Comparison of ENCODE assay signal across 17 mouse cellular contexts in genomic region chr9:118914589-118914988, GRCm38 (mm10). TPM values are rescaled to one million over a fixed set of nuclear protein-coding genes. Genes with fewer than 3 reads are reported as not detected.
DNase-seq lines count a peak whose midpoint lies in the region; ATAC-seq and TF ChIP-seq lines count a peak whose summit lies in the region.
"Had no signal": no experiment of that assay in that cellular context is flagged by ENCODE, and none has a peak within 500 bp of the region (broad histone marks: within the 10 kb centered on the region; RNA-seq: fewer than 3 reads in every experiment).

No protein-coding gene starts in this region.

- WGBS in kidney, embryonic 15.5 days = 33% methylated on average over 8 of the region's 8 CpGs
- 32% methylated on average over 8 of the region's 8 CpGs for WGBS in limb, embryonic 15.5 days
- WGBS in forebrain, embryonic 16.5 days = 28% methylated on average over 8 of the region's 8 CpGs

- ATAC-seq in kidney, embryonic 15.5 days (replicated peaks; ENCODE audit: low FRiP score) = peak; percentile 23; the same call in 1 of the 2 replicates
- ATAC-seq in limb, embryonic 15.5 days (ENCODE audit: insufficient number of reproducible peaks, low FRiP score, low TSS enrichment, low read depth) = no peak
- no peak for ATAC-seq in megakaryocyte progenitor cell, adult 5-6 weeks (replicated peaks; ENCODE audit: poor library complexity)
- no peak for ATAC-seq in forebrain, embryonic 16.5 days
- ATAC-seq: forebrain, postnatal 0 days had no signal

- H3K27me3 ChIP-seq in kidney, embryonic 15.5 days = no peaks in the 10 kb centered on the region
- H3K27me3 ChIP-seq in ES-Bruce4 (ENCODE audit: control insufficient read depth, insufficient read depth, low read length, poor library complexity, severe bottlenecking) = no peaks in the 10 kb centered on the region
- no peaks in the 10 kb centered on the region for H3K27me3 ChIP-seq in limb, embryonic 15.5 days
- no peaks in the 10 kb centered on the region for H3K27me3 ChIP-seq in forebrain, embryonic 16.5 days (replicated peaks; ENCODE audit: control insufficient read depth, insufficient read depth, low read length)
- H3K27me3 ChIP-seq: embryonic facial prominence, embryonic 13.5 days; hindbrain, embryonic 15.5 days had no signal

- H3K9me3 ChIP-seq in kidney, embryonic 15.5 days (replicated peaks) = no peaks in the 10 kb centered on the region
- no peaks in the 10 kb centered on the region for H3K9me3 ChIP-seq in ES-Bruce4 (replicated peaks; ENCODE audit: control insufficient read depth, insufficient read depth, low read length, poor library complexity, severe bottlenecking)
- no peaks in the 10 kb centered on the region for H3K9me3 ChIP-seq in limb, embryonic 15.5 days
- 0 out of 2 replicates have a peak, but pooled peaks cover 2% of the 10 kb centered on the region for H3K9me3 ChIP-seq in forebrain, embryonic 16.5 days (ENCODE audit: control insufficient read depth, low read length)
- H3K9me3 ChIP-seq: embryonic facial prominence, embryonic 13.5 days; hindbrain, embryonic 15.5 days; midbrain, embryonic 12.5 days; neural tube, embryonic 12.5 days had no signal

- no peaks in the 10 kb centered on the region for H3K36me3 ChIP-seq in kidney, embryonic 15.5 days
- H3K36me3 ChIP-seq in ES-Bruce4 (ENCODE audit: control insufficient read depth, insufficient read depth, low read length, poor library complexity, severe bottlenecking) = no peaks in the 10 kb centered on the region
- H3K36me3 ChIP-seq in limb, embryonic 15.5 days = no peaks in the 10 kb centered on the region
- no peaks in the 10 kb centered on the region for H3K36me3 ChIP-seq in forebrain, embryonic 16.5 days (ENCODE audit: control insufficient read depth, insufficient read depth)
- H3K36me3 ChIP-seq: embryonic facial prominence, embryonic 13.5 days; hindbrain, embryonic 15.5 days; midbrain, embryonic 12.5 days; neural tube, embryonic 12.5 days had no signal

- no peak for TF ChIP-seq EP300 in ES-Bruce4 (IDR thresholded peaks at IDR 0.05; ENCODE audit: insufficient read depth, low read depth, low read length)

- H3K4me3 ChIP-seq in kidney, embryonic 15.5 days (replicated peaks) = no peak overlapping the region
- H3K4me3 ChIP-seq in ES-Bruce4 (ENCODE audit: low read depth, low read length) = no peak overlapping the region
- no peak overlapping the region for H3K4me3 ChIP-seq in limb, embryonic 15.5 days
- no peak overlapping the region for H3K4me3 ChIP-seq in forebrain, embryonic 16.5 days (replicated peaks; ENCODE audit: low read length)
- H3K4me3 ChIP-seq: embryonic facial prominence, embryonic 13.5 days; hindbrain, embryonic 15.5 days; midbrain, embryonic 12.5 days; neural tube, embryonic 12.5 days had no signal

- H3K9ac ChIP-seq in kidney, embryonic 15.5 days = no peak overlapping the region
- H3K9ac ChIP-seq in ES-Bruce4 (ENCODE audit: low read depth, poor library complexity, severe bottlenecking) = 0 out of 2 replicates have a peak overlapping the region, but pooled peaks have one; percentile 7
- H3K9ac ChIP-seq in limb, embryonic 15.5 days = no peak overlapping the region
- H3K9ac ChIP-seq in forebrain, embryonic 16.5 days (replicated peaks; ENCODE audit: low read depth, low read length) = no peak overlapping the region
- H3K9ac ChIP-seq: embryonic facial prominence, embryonic 13.5 days; forebrain, postnatal 0 days; hindbrain, embryonic 15.5 days; midbrain, embryonic 12.5 days; neural tube, embryonic 12.5 days had no signal

- peaks cover 11% of the 10 kb centered on the region for H3K4me1 ChIP-seq in kidney, embryonic 15.5 days
- no peaks in the 10 kb centered on the region for H3K4me1 ChIP-seq in ES-Bruce4 (ENCODE audit: control insufficient read depth, insufficient read depth, low read length)
- H3K4me1 ChIP-seq in limb, embryonic 15.5 days = peaks cover 17% of the 10 kb centered on the region
- no peaks in the 10 kb centered on the region; the same call in 1 of the 2 replicates for H3K4me1 ChIP-seq in forebrain, embryonic 16.5 days (replicated peaks; ENCODE audit: control insufficient read depth, insufficient read depth, low read length)
- H3K4me1 ChIP-seq: neural tube, embryonic 12.5 days had no signal

- H3K4me2 ChIP-seq in kidney, embryonic 15.5 days = peak overlapping the region; percentile 24; the same call in 1 of the 2 replicates
- H3K4me2 ChIP-seq in limb, embryonic 15.5 days = no peak overlapping the region
- H3K4me2 ChIP-seq in forebrain, embryonic 16.5 days (ENCODE audit: low read length) = no peak overlapping the region
- H3K4me2 ChIP-seq: embryonic facial prominence, embryonic 13.5 days; hindbrain, embryonic 15.5 days; liver, embryonic 11.5 days; midbrain, embryonic 12.5 days; neural tube, embryonic 12.5 days had no signal

- no peak for TF ChIP-seq CTCF in ES-Bruce4 (IDR thresholded peaks at IDR 0.05; ENCODE audit: low read depth, low read length)
- no peak for TF ChIP-seq CTCF in brain, embryonic 14.5 days (IDR thresholded peaks at IDR 0.05; ENCODE audit: borderline replicate concordance, extremely low read depth, insufficient read depth, insufficient read length)

- no peak for DNase-seq in kidney, postnatal 10 days
- DNase-seq in brain, embryonic 14.5 days (ENCODE audit: low read depth) = peak; percentile 40
- DNase-seq in gastrocnemius, postnatal 10 days = no peak
- DNase-seq: cerebellum, adult 8-10 months; thymus, adult 18-20 months had no signal

- TF ChIP-seq POLR2A in ES-Bruce4 (IDR thresholded peaks at IDR 0.05; ENCODE audit: insufficient read depth, low read length) = no peak
- TF ChIP-seq POLR2A in brain, embryonic 14.5 days (IDR thresholded peaks at IDR 0.05; ENCODE audit: borderline replicate concordance, extremely low read depth, insufficient read depth, insufficient read length, poor library complexity, severe bottlenecking) = no peak

- H3K27ac ChIP-seq in kidney, embryonic 15.5 days = peak overlapping the region; percentile 19; the same call in 1 of the 2 replicates
- no peak overlapping the region for H3K27ac ChIP-seq in ES-Bruce4 (ENCODE audit: insufficient read depth, low read length)
- 0 out of 2 replicates have a peak overlapping the region, but pooled peaks have one; percentile 11 for H3K27ac ChIP-seq in limb, embryonic 15.5 days
- no peak overlapping the region for H3K27ac ChIP-seq in forebrain, embryonic 16.5 days (ENCODE audit: low read length)
- H3K27ac ChIP-seq: embryonic facial prominence, embryonic 13.5 days; hindbrain, embryonic 15.5 days; midbrain, embryonic 12.5 days; neural tube, embryonic 12.5 days had no signal

RNA-seq across cellular contexts. Expression of gene Ctdspl, which starts 11.7 kb away (rescaled TPM):
- 24.9 and 26.2 TPM in 2 replicates for polyA plus RNA-seq in kidney, embryonic 15.5 days (2015; fragmentation: Nextera tagmentation; extraction: Ambion mirVana)
- polyA plus RNA-seq in ES-Bruce4 (2011; ENCODE audit: insufficient read depth, insufficient read length, low read depth, missing spikeins) = 20.2 and 20.5 TPM in 2 replicates
- polyA plus RNA-seq in brain, embryonic 14.5 days (2012; rRNA removed) = 13.8 and 16.0 TPM in 2 replicates
- polyA plus RNA-seq in limb, embryonic 15.5 days (2015; fragmentation: Nextera tagmentation; extraction: Ambion mirVana) = 17.0 and 19.2 TPM in 2 replicates
- 10 to 100 TPM; 14.5 to 14.6 TPM for total RNA-seq in gastrocnemius, postnatal 10 days (2021)
- total RNA-seq in megakaryocyte progenitor cell, adult 5-6 weeks (2015) = 16.7 and 19.4 TPM in 2 replicates
- 7.4 and 8.1 TPM in 2 replicates for total RNA-seq in megakaryocyte progenitor cell, adult 5-6 weeks (2017)
- 7.2 and 8.8 TPM in 2 replicates for polyA plus RNA-seq in forebrain, embryonic 16.5 days (2015; fragmentation: Nextera tagmentation; extraction: Ambion mirVana)
- total RNA-seq: monocyte, adult 5-6 weeks had no signal

Comparison
In these comparisons a context has a peak if more than half of its experiments do, and no peak if none do; other contexts are left out.
1. H3K27ac ChIP-seq: peak in kidney, embryonic 15.5 days (single experiment) and limb, embryonic 15.5 days (single experiment); none in ES-Bruce4 (single experiment) and forebrain, embryonic 16.5 days (single experiment).